Comparison of ENCODE assay signal across 8 mouse cellular contexts in genomic region chr11:72221278-72221677, GRCm38 (mm10). TPM values are rescaled to one million over a fixed set of nuclear protein-coding genes. Genes with fewer than 3 reads are reported as not detected.
DNase-seq lines count a peak whose midpoint lies in the region; ATAC-seq and TF ChIP-seq lines count a peak whose summit lies in the region.

No protein-coding gene starts in this region.

- TF ChIP-seq CTCF in lung, adult 2 months (IDR thresholded peaks at IDR 0.05; ENCODE audit: insufficient read depth, low read length), result peak; percentile 95

- WGBS in lung, adult 2 months, result 16% methylated on average over 6 of the region's 6 CpGs

- no peak for TF ChIP-seq POLR2A in lung, adult 2 months (IDR thresholded peaks at IDR 0.05; ENCODE audit: borderline replicate concordance, extremely low read depth, low read depth, low read length)

- no peak for ATAC-seq in cerebellum, adult (ENCODE audit: insufficient number of reproducible peaks, low FRiP score, low TSS enrichment)
- peak; percentile 72 for ATAC-seq in frontal cortex, adult (ENCODE audit: low TSS enrichment)

- no peak overlapping the region for H3K4me3 ChIP-seq in lung, adult 2 months (replicated peaks; ENCODE audit: extremely low read depth, low read depth, low read length)

- DNase-seq in cerebellum, adult 11-12 months, result peak; percentile 46
- DNase-seq in CD4-positive, CD25-positive, alpha-beta regulatory T cell, adult 2 months (ENCODE audit: low read depth, low spot score), result peak; percentile 88
- DNase-seq in brain, adult 2 months (ENCODE audit: low read depth, low spot score), result peak; percentile 87
- peak; percentile 65 for DNase-seq in kidney, adult 9 months
- DNase-seq in lung, adult 2 months, result peak; percentile 49
- peak; percentile 61 for DNase-seq in right cerebral cortex, postnatal 25 days

- H3K4me1 ChIP-seq in lung, adult 2 months (ENCODE audit: control insufficient read depth, insufficient read depth, low read length), result no peaks in the 10 kb centered on the region

RNA-seq across cellular contexts. Expression of gene Med31, which starts 5.9 kb away (rescaled TPM):
- 7.5 and 9.5 TPM in 2 replicates for polyA plus RNA-seq in lung, adult 2 months (2012; rRNA removed)

RNA-seq across cellular contexts. Expression of gene Txndc17, which starts 13.9 kb away (rescaled TPM):
- polyA plus RNA-seq in lung, adult 2 months (2012; rRNA removed), result 36.0 and 53.8 TPM in 2 replicates

RNA-seq across cellular contexts. Expression of gene 4933427D14Rik, which starts 14.0 kb away (rescaled TPM):
- 4.1 and 5.1 TPM in 2 replicates for polyA plus RNA-seq in lung, adult 2 months (2012; rRNA removed)

RNA-seq across cellular contexts. Expression of gene Gm43951, which starts 14.6 kb away (rescaled TPM):
- polyA plus RNA-seq in lung, adult 2 months (2012; rRNA removed), result 0.20 and 0.32 TPM in 2 replicates

RNA-seq across cellular contexts. Expression of gene Slc13a5, which starts 45.7 kb away (rescaled TPM):
- polyA plus RNA-seq in lung, adult 2 months (2012; rRNA removed), result not detected in 2 replicates
